Mouse (Mus musculus): ENCODE measurements around the gene Pcbp4. TPM values are rescaled to one million over a fixed set of nuclear protein-coding genes. Genes with fewer than 3 reads are reported as not detected.

The Pcbp4 gene
- total RNA-seq, 2 experiments from 2014 or later = 47.6 to 48.7 TPM

DNA sequence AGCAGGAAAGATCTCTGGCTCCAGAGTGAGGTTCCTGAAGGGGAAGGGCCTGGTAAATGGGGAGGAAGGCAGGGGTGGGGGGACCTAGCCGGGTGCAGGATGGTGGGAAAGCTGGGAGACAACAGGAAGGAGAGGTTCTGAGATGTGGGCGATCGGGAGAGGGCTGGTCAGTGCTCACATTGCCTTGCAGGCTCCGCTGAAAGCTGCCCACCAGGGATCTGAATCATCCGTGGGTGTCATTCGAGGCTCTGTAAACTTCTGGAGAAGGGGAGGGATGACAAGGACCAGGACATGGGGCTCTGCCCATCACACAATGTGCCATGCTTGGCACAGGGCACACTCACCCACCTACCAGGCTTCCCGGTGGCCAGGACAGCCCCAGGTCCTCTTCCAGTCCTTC lies 19.7 kb upstream of the Pcbp4 start:
- intact Hi-C loops (cut with DNase I; ENCODE audit: low total_unique reads) = no loop called here
- DNase-seq = no peak

DNA sequence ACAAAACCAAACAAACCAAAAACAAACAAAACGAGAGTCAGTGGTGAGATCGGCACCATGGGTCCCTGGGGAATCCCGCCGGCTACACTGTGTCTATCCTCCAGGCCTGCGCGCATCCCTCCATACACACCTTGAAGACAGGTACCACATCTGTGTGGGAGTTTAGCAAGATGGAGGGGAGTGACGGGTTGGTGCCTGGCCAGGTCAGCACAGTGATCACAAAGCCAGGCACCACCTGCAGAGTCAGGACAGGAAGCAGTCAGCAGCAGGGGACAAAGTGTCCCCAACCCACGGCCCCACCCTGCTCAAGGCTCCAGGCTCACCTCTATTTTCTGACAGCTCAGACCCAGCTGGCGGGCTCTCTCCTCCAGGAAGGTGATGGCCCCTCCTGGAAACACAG lies 16.5 kb upstream of the Pcbp4 start:
- DNase-seq = no peak
- intact Hi-C loops (cut with DNase I; ENCODE audit: low total_unique reads) = loop anchor here (5.0 kb wide), 1 partner anchor 36 kb away; no protein-coding TSS in a partner anchor

- intact Hi-C loops (cut with DNase I; ENCODE audit: low total_unique reads) = no loop called here
These were observed 10.4 kb upstream of the Pcbp4 start for GRCm38 (mm10) chr9:106442680-106443079.

GRCm38 (mm10) chr9:106444836-106445235 lies 8.3 kb upstream of the Pcbp4 start:
- intact Hi-C loops (cut with DNase I; ENCODE audit: low total_unique reads) = no loop called here
- DNase-seq = no peak

More at GRCm38 (mm10) chr9:106442680-106443079, 10.4 kb upstream of the Pcbp4 start:
- DNase-seq = no peak

DNA sequence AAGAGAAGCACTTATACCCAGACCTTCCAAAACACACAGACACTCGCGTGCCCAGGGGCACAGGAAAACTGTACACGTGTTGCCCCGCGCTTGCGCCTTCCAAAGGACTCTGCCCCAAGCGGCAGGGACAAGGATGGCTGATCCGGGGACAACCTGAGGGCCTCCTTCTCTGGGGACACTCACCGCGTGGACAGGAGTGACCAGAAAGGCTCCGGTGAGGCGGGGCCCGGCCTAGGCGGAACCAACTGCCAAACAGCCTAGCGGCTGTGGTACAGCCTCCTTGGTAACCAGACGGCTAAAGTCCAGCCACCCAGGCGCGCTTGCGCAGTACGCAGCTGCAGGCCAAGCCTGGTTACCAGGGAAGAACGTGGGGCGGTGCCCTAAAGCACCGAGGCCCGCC lies 5.7 kb upstream of the Pcbp4 start, which contains the start of the genes Abhd14b and Abhd14a:
Abhd14b (plus strand) TSS at position 112 of the 400 bp plus-strand sequence.
Abhd14a (minus strand) TSS at position 331 of the 400 bp plus-strand sequence.
- intact Hi-C loops (cut with DNase I; ENCODE audit: low total_unique reads) = no loop called here
- DNase-seq = peak; percentile 96

GRCm38 (mm10) chr9:106447951-106448350 lies 5.1 kb upstream of the Pcbp4 start:
- intact Hi-C loops (cut with DNase I; ENCODE audit: low total_unique reads) = no loop called here
- no peak for DNase-seq

- DNase-seq = peak; percentile 88
- intact Hi-C loops (cut with DNase I; ENCODE audit: low total_unique reads) = no loop called here
These were observed 4.5 kb upstream of the Pcbp4 start for GRCm38 (mm10) chr9:106448498-106449031.

DNA sequence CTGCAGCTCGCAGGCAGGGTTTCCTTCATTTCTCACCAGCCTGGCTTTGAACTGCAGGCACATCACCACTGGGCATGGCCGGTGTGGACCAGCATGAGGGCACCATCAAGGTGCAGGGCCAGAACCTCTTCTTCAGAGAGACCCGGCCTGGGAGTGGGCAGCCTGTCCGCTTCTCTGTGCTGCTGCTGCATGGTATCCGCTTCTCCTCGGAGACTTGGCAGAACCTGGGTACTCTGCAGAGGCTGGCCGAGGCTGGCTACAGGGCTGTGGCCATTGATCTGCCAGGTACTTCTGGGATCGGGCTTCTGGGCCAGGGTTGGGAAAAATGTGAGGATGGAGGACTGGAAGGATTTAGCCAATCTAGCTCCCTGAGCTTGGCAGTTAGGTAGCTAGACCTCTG lies 3.1 kb upstream of the Pcbp4 start:
- intact Hi-C loops (cut with DNase I; ENCODE audit: low total_unique reads) = no loop called here
- no peak for DNase-seq

DNA sequence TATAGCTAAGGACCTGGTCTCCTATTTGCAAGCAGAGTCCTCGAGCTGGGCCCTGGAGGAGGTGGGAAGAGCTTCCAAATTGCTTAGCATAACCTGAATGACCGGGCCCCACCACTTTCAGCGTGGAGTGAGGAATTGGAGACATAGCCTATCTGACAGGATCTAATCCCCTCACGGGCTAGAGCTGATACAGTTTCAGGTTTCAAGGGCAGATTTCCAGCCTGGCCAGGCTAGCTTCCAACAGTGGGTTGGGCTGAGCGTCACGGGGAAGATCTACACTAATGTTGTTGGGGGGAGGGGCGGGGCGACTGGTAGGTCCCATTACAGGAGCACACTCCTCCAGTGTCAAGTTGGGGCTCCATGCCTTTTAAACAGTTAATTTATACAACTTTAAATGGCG lies 2.4 kb upstream of the Pcbp4 start:
- intact Hi-C loops (cut with DNase I; ENCODE audit: low total_unique reads) = no loop called here
- DNase-seq = peak; percentile 62

DNA sequence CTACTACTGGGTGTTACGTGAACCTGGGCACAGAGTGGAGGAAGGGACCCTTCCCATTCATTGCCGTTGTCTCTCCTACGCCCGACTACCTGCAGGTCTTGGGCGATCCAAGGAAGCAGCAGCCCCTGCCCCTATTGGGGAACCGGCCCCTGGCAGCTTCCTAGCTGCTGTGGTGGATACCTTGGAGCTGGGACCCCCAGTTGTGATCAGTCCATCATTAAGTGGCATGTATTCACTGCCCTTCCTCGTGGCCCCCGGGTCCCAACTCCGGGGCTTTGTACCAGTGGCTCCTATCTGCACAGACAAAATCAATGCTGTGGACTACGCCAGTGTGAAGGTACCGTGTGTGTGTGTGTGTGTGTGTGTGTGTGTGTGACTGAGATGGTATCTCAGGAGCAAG lies 1.8 kb upstream of the Pcbp4 start:
- DNase-seq = no peak
- intact Hi-C loops (cut with DNase I; ENCODE audit: low total_unique reads) = no loop called here

- intact Hi-C loops (cut with DNase I; ENCODE audit: low total_unique reads) = no loop called here
These were observed 1.2 kb upstream of the Pcbp4 start for GRCm38 (mm10) chr9:106451899-106452298.

GRCm38 (mm10) chr9:106452351-106452750 lies 740 bp upstream of the Pcbp4 start:
- intact Hi-C loops (cut with DNase I; ENCODE audit: low total_unique reads) = no loop called here
- no peak for DNase-seq

More at GRCm38 (mm10) chr9:106451899-106452298, 1.2 kb upstream of the Pcbp4 start:
- no peak for DNase-seq

DNA sequence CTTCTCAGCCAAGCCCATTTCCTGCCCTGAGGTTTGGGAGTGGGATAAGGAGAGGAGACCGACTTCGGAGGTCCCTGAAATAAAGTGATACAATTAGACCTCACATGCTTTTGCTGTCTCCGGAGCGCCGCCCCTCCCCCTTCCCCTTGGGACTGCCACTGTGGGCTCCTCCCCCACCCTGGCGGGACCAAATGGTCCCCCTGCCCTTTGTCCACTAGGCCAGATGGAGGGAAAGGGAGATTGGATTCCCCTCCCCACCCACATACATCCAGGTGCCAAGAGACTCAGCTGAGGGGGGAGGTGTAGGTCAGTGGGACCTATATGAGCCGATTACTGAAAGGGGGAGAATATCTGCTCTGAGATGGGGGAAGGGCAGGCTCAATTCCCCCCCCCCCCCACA lies 270 bp upstream of the Pcbp4 start:
- intact Hi-C loops (cut with DNase I; ENCODE audit: low total_unique reads) = no loop called here
- DNase-seq = no peak

- intact Hi-C loops (cut with DNase I; ENCODE audit: low total_unique reads) = no loop called here
- DNase-seq = no peak
These were observed 1.1 kb downstream of the Pcbp4 start for GRCm38 (mm10) chr9:106454071-106454761.

- intact Hi-C loops (cut with DNase I; ENCODE audit: low total_unique reads) = no loop called here
- no peak for DNase-seq
These were observed 2.0 kb downstream of the Pcbp4 start for GRCm38 (mm10) chr9:106454888-106455681.

GRCm38 (mm10) chr9:106456325-106457162 lies 3.5 kb downstream of the Pcbp4 start:
- peak; percentile 61 for DNase-seq
- intact Hi-C loops (cut with DNase I; ENCODE audit: low total_unique reads) = no loop called here

- no peak for DNase-seq
- intact Hi-C loops (cut with DNase I; ENCODE audit: low total_unique reads) = no loop called here
These were observed 4.1 kb downstream of the Pcbp4 start for GRCm38 (mm10) chr9:106457163-106457559.

- intact Hi-C loops (cut with DNase I; ENCODE audit: low total_unique reads) = no loop called here
- DNase-seq = no peak
These were observed 4.8 kb downstream of the Pcbp4 start for GRCm38 (mm10) chr9:106457920-106458319.

DNA sequence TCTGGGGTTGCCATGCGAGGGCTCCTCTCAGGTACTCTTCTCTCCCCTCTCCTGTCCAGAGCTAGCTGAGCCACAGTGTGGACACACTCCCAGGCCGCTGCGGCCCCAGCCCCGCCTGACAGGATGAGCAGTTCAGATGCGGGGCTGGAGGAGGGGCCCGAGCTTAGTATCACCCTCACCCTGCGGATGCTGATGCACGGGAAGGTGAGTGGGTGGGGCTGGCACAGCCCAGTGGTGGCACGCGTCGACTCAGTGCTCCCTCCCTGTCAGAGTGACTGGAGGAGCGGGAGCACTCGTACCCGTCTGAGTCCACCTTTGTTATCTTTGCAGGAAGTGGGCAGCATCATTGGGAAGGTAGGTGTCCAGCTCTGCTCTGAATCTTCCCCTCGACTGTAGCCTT lies 6.9 kb downstream of the Pcbp4 start:
- intact Hi-C loops (cut with DNase I; ENCODE audit: low total_unique reads) = no loop called here

More for the DNA sequence above, 6.9 kb downstream of the Pcbp4 start:
- DNase-seq = no peak
